Mouse (Mus musculus): ENCODE measurements around the gene Tifab.
A peak's percentile ranks its signal among the peaks of the same experiment; 100 is the strongest.

DNA sequence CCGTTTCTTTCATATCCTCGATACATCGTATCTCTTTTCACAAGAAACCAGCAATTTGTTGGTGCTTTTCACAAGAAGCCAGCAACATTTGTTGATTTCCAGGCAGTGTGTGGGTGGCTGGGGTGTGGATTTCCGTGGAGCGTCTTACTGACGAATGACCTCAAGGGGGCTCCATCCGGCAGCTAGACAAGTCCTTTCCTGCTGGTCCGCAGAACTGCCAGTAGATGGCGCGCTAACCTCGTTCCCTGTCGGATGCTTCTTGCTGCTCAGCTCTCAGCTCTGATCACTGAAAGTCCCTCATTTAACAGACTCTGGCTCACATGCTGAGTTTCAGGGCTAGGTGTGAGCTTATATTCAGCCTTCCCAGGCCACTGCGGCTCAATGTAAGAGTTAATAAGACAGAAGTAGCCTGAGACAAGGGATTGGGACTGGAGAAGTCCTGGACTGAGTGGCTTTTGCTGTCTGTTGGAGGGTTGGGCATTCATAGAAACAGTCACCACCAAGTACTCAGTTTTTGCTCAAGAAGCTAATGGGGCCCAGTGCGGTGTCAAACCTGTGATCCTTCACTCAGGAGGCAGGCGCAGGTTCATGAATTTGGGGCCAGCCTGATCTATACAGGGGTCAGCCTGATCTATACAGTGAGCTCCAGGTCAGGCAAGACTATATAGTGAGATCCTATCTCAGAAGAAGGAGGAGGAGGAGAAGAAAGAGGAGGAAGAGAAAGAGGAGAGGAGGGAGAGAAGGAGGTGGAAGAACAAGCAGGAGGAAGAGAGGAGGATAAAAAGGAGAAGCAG lies 19.0 kb upstream of the Tifab start:
- TF ChIP-seq KAT2A (IDR thresholded peaks at IDR 0.05; ENCODE audit: insufficient replicate concordance, low read length) (0 out of 2 replicates have a peak, but pooled peaks have one; percentile 32), TCF12 (IDR thresholded peaks at IDR 0.05; ENCODE audit: low read depth, low read length) (peak; percentile 62; the same call in 1 of the 2 replicates), POLR2A (IDR thresholded peaks at IDR 0.05; ENCODE audit: low read depth, low read length) (no peak), CTCF (conservative IDR thresholded peaks at IDR 0.05 in 1 of 2, IDR thresholded peaks at IDR 0.05 in 1 of 2; ENCODE audit: low read depth in 2 of 2, low read length in 2 of 2) (peak; percentile 97 to 100), NELFE (IDR thresholded peaks at IDR 0.05; ENCODE audit: low read depth, low read length) (peak; percentile 93), JUND (conservative IDR thresholded peaks at IDR 0.05; ENCODE audit: low read depth, low read length) (peak; percentile 62; the same call in 1 of the 2 replicates), TBP (conservative IDR thresholded peaks at IDR 0.05; ENCODE audit: low read depth, low read length) (no peak), EP300 (IDR thresholded peaks at IDR 0.05; ENCODE audit: low read length) (no peak), POLR2AphosphoS2 (IDR thresholded peaks at IDR 0.05; ENCODE audit: low read depth, low read length) (no peak), GABPA (IDR thresholded peaks at IDR 0.05; ENCODE audit: insufficient replicate concordance, low read depth, low read length) (no peak), JUN (IDR thresholded peaks at IDR 0.05; ENCODE audit: insufficient read depth, low read depth, low read length) (no peak), HCFC1 (IDR thresholded peaks at IDR 0.05; ENCODE audit: low read depth, low read length) (peak; percentile 41), MXI1 (IDR thresholded peaks at IDR 0.05; ENCODE audit: low read depth, low read length) (no peak)

Measured in CH12.LX (cell line).